Mouse (Mus musculus) kidney, postnatal 14 days (tissue): ENCODE measurements around the gene Ppip5k1.
A peak's percentile ranks its signal among the peaks of the same experiment; 100 is the strongest.

Source experiments
- DNase-seq: peaks from one replicate; pipeline ENCODE4 v3.0.0; 2022; ENCODE audit warnings: mixed read lengths

Gene Ppip5k1

DNA sequence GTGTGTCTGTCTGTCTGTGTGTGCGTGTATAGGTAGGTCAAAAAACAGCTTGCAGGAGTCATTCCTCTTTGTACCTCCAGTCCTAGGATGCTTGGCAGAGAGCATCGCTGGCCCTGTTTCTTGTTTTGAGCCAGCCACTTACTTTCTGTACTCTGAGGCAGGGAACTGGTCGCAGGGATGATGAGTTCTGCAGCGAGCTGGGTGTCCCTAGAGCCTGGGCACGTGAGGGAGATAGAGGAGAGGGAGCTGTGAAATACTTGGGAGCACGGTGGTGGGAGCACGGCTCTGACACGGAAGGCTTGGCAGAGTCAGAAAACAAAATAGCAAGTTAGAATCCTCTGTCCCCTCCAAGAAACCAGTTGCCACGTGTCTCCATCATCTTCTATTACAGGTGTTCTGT, 57.5 kb downstream of the Ppip5k1 start:
- no peak for DNase-seq

DNA sequence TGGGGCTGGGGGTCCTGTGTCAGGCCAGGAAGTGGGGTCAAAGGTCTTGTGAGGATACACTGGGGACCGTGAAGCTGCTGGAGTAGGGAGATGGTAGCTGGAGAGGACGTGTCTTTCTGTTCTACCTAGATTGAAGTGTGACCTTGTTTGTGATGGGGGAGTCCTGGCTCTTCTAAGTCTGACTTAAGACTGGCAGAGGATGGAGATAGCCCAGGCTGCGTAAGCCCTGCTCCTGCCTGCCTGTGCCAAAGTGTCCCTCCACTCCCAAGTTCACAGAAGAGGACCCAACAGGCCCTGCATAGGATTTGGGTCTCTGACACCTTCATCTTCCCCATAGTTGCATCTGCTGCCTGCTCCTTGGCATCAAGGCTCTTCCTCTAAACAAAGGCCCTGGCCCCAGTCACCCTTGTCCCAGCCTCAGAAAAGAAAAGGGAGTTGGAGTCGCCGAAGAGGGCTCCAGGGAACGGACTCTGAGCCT, 58.4 kb downstream of the Ppip5k1 start:
- DNase-seq, result no peak

DNA sequence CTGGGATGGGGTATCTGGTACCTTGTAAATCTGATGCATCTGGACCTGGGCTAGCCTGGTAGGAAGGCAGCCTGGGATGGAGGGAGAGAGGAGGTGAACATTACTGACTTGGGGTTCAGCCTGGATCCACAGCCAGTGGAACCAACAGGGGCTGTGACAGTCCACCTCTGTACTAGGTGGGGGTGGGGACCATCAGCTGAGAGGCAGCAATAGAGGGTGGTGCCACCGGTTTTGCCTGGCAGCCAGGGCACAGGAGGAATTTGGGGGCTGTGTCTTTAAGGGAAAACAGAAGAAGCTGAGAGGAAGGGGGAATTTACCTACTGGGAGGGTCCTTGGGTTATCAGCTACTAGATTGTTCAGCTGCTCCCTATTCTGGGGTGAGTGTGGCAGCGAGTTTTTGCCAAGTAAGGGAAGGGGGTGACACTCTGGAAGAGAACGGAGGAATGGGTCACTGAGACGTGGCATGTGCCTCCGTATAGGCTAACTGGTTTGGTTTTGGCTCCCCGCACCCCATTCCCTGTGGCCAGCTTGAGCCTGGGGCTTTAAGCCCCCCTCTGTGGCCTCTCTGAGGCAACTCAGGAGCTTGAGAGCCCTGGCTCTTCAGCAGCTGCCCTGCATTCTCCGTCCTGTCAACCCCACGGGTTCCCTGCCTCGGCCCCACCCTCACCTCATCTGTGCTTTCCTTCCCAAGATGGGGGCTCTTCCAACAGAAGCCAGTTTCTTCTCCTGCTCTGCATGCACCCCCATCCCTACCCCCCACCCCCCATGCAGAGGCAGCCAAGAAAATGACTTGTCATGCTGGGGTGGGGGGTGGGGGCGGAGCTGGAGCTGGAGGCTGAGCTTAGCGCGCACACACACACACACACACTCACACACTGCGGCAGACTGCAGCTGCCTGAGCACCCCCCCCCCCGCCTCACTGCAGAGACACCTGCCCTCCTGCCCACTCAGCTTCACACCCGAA, 59.3 kb downstream of the Ppip5k1 start:
- no peak for DNase-seq

DNA sequence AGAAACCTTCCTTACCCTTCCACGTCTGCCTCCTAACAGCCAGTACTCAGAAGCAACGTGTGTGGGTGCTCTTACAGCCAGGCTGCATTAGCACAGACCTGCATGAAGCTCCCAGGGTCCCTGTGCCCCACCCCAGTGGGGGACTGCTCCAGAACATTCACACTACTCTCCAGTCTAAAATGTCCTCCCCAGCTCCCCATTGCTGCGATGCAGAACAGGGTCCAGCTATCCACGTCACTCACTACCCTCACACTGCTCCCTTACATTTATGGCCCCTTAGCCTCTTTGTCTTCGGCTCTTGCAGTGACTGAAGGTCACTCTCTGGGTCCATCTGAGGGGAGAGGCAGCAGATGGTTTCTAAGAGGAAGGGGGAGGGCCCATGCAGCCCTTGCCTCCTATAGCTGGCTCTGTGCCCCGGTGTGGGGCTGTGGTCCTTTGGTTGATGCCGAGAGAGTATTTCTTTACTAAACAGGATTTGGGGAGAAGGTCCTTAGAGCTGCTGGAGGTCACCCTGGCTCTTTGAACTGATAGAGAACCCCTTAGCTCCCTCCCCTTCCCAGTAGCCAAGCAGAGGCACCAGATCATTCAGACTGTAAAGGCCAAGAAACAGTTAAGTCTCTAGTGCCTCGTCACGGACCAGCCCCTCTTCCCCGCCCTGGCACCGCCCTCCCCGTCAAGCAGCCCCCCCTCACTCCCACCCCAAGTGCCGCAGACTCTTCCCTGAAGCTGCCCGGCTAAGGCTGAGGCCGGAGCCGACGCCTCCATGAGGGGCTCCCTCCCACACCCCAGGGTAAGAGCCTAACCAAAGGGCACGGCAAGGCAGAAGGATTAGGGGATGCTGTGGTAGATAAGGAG, 60.2 kb downstream of the Ppip5k1 start:
- DNase-seq, result peak; percentile 50

DNA sequence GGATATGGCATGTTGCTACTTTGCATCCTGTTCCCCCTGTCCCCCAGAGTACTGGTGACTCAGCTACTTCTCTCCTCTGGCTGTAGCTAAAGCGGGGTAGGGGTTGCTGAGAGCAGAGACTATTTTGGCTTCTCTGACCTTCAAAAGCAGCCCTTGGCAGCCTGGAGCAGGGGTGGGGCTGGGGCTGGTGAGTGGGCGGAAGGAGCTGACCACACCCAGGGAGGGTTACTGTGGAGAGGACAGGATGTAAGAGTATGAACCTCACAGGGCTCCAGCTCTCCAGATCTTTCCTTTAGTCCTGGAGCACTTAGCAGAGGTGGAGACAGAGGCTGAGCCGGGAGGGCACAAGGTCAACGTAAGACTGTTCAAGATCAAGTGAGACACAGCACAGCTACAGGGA, 61.0 kb downstream of the Ppip5k1 start:
- DNase-seq, result peak; percentile 39

DNA sequence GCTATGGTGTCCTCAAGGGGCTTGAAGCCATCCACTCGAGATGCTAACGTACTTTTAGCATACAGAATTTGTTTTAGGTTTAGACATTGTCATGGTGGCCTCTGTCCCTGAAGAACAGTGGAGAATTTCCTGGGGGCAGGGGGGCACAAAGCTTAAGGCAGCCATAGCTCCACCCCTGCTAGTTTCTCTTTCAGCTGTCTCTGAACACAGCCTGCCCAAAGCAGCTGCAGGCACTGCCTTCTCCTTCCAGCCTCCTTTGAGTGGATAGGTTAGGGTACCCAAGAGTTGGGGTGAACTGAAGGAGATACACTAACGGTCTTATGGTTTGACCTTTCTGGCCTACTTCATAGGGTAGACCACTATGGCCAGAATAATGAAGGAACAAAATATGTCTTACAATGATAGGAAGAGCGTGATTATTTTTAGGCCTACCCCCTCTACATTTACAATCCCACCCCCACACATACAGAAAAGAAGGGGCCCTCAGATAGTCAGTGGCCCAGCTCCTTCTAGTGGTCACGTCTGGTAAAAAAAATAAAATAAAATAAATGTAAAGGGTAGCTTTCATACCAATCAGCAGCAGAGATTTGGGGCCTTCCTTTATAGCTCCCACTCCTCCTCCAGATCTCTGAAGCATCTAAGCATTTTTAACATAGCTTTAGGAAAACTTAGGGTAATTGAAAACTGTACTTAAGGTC, 62.7 kb downstream of the Ppip5k1 start:
- no peak for DNase-seq

DNA sequence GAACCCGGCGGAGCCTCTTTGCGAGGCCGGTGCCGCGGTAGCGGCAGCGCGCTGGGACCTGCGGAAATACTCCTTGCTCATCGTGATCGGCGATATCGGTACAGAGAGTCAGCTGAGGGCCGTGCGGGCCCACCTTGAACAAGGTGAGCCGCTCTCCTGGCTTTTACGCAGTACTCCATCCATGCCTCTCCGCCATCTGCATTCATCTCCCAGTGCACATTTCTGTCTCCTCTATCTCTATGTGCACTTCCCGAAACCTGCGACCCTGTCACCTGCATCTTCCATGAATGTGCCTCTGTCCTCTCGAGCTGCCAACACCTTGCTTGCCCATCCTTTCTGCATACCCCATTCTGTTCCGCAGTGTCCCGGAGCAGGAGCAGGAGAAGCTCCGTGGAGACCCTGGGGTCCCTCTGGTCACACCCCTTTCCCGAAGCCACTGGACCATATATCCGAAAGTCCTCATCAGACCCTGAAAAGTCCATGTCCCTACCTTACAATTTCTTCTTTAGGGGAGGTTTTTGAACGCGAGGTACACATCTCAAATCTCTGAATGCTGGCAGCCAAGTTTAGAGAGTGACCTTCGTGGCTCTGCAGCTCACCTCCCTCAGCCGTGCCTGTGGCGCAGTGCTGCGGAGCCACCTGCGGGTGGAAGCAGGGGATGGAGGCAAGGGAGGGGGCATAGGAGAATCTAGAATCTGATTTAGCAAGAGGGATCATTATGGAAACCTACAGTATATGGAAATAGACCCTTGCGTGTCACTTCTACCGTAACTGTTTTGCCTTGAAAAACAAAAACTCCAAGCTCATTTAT, 65.3 kb downstream of the Ppip5k1 start:
- no peak for DNase-seq

DNA sequence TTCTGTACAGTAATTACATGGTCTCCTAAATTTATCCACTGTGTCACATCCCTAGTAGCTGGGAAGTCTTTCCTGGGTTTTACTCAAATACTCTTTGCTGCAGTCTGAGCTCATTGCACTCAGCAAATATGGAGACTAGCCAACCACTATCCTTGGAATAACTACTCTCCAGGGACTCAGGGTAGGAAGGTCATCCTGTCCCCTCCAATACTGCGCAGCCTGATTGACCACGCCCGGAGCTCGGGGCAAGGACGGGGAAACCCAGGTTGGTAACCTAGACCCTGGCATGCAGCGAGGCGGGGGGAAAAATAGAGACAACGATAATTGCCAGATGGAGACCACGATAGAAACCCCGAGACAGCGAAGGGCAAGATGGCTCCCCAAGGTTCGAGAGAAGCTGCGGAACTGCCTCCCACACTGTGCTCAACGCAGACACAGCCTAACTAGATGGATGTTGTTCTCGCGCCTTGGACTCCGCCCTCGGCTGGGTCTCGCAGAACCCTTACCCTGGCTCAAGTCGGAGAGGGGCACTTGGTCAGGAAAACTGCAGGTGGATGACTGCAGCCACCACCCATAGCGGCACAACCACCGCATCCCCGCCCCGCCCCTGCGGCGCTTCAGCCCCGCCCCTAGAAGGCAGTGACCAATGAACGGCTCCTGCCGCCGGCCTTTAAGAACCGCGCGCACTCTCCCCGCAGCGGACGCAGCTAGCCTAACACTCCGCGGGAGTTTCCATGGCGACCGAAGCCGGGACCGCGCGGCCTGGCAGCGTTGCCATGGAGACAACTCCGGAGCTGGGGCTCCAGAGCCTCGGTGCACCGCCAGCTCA, 66.1 kb downstream of the Ppip5k1 start, which contains the start of gene Map1a:
Gene Map1a (plus strand): TSS at position 700 of the 829 bp plus-strand sequence.
- peak; percentile 94 for DNase-seq

DNA sequence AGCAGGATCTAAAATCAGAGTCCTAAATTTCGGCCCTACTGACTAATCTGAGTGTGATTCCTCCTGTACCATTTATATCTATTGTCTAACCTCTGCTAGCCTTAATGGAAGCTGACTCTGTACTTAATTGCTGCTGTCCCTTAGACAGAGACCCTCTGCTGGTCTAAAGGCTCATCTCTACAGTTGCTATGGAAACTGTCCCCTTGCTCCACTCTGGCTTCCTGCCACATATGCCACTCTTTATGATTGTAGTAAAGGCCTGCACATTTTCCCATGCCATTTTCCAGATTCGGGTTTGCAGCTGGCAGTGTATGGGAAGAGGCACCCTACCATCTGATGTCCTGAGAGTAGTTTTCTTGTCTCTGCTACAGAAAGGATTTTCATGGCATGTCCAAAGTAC, 67.3 kb downstream of the Ppip5k1 start:
- no peak for DNase-seq

DNA sequence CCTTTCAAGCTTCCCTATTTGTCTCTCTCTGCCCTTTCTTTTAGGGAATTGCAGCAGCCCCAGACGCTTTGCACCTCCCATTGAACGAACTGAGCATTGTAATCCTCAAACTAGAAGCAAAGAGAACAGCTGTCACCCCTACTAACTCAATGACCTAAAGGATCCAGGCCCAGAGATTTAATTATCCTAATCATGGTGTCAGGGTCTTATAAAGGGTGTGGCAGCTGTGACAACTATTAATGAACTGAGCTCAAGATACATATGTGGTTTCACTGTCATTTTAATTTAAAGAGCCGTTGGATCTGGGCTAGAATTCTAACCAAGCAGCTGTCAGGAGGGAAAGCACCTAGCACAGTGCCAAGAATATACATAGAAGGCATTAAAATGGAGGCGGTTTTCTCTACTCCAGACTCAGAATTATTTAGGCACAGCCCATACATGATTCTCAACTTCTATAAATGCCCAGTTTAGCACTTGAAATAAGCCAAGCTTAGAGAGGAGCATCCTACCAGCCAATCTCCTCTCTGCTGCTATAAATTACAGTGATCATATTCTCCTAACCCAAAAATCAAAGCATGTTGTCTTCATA, 83.2 kb downstream of the Ppip5k1 start:
- no peak for DNase-seq

DNA sequence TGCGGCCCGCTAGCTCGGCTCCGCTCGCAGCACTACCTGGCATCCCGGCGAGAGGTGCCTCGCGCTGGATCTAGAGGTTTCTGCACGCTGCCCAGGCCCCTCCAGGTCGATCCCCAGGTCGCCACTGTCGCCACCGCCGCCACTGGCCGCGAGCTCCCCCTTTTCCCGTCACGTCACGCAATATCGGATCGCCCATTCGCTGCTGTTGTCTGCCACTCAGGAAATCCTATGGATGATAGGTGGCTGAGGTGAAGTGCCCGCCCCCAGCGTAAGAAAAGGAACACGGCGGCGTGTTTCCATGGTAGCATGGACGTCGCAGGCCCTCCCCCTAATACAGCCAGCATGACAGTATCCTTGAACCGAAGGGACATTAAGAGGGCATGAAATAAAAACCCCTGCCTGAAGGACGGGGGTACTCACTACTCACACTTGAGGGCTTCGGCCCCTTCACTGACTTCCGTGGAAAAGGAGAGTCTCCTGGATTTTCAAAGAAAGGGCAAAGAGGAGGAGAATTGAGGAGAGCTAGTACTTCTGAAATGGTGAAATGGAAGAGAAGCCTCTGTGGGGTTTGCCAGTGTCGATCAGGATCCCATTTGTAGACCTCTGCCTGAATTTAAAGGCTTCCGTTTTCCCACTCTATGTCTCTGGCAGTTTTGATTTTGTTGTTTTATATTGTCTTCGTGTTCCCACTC, 83.8 kb downstream of the Ppip5k1 start, which contains the start of gene Trp53bp1:
Gene Trp53bp1 (minus strand): TSS at position 172 of the 692 bp plus-strand sequence.
- peak; percentile 97 for DNase-seq

DNA sequence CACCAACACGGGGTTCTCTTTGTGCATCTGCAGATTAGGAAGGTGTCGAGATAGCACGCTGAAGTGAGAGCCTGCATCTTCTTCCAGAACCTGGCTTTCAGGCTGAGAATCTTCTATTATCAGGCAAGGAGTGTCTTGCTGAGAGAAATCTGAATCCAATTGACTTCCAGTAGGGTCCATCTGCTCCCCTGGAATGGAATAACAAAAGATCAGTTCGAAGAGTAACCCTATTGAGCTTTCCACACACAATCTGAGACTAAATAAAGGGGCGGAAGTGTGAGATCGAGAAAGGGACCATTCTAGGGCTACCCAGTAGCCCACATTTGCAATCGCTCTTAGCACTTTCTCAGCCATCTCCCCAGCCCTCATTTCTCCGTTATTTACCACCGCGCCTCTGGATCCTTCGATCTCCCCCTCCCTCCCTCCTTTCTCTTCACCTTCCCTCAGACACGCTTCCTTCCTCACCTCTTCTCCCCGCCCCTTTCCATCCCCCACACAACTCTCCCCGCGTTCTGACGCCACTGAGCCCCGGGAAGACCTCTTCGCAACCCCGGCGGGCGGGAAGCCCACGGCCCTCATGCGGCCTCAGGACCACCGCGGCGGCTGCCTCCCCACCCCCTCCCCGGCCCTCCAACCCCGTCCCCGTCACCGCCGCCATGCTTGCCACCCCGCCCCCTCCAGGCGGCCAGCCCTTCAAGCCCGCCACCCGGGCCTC, 84.5 kb downstream of the Ppip5k1 start:
- no peak for DNase-seq

DNA sequence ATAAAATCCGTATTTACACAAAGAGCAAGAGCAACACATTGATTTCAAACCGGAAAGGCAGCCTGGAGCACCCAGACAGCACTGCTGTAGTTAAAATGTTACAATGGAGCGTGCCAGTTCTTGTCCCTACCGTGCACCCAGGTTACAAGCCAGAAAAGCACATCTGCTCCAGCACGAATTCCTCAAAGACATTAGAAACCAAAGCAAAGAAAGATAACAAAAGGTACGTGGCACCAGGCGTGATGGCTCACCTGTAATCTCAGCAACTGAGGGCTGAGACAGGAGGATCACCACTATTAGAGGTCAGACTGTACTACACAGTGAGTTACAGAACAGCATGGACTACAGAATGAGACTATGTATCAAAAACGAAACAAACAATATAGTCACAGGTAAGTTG, 86.8 kb downstream of the Ppip5k1 start:
- no peak for DNase-seq
